Mouse (Mus musculus) spleen, postnatal 36 days (tissue): ENCODE results near the gene Dnaaf3.
A peak's percentile ranks its signal among the peaks of the same experiment; 100 is the strongest.

ENCODE experiments used
- DNase-seq, 2 experiments: peaks; one replicate each; pipeline ENCODE4 v3.0.0; 2022; ENCODE audit warnings: low spot score in 2 of 2, mixed read lengths in 1 of 2

Dnaaf3 gene

GRCm38 (mm10) chr7:4521231-4522003 lies 10.8 kb downstream of the Dnaaf3 start:
- no peak for DNase-seq

GRCm38 (mm10) chr7:4518487-4518886 lies 13.8 kb downstream of the Dnaaf3 start:
- no peak for DNase-seq

- no peak for DNase-seq
Observed at GRCm38 (mm10) chr7:4516332-4517050, 15.8 kb downstream of the Dnaaf3 start, which contains the start of gene Tnnt1. Tnnt1 (minus strand) TSS chr7:4516382.

GRCm38 (mm10) chr7:4515853-4516252 lies 16.4 kb downstream of the Dnaaf3 start:
- DNase-seq: no peak

GRCm38 (mm10) chr7:4513829-4514712 lies 18.2 kb downstream of the Dnaaf3 start:
- no peak for DNase-seq

- DNase-seq: peak in 1 of 2 experiments; percentile 15
Observed at GRCm38 (mm10) chr7:4513236-4513635, 19.0 kb downstream of the Dnaaf3 start.

GRCm38 (mm10) chr7:4511489-4512224 lies 20.6 kb downstream of the Dnaaf3 start:
- no peak for DNase-seq

GRCm38 (mm10) chr7:4509863-4510608 lies 22.2 kb downstream of the Dnaaf3 start:
- peak; percentile 66 to 71 for DNase-seq

GRCm38 (mm10) chr7:4508739-4509116 lies 23.5 kb downstream of the Dnaaf3 start:
- no peak for DNase-seq

GRCm38 (mm10) chr7:4508062-4508738 lies 24.1 kb downstream of the Dnaaf3 start:
- no peak for DNase-seq

GRCm38 (mm10) chr7:4507220-4507619 lies 25.0 kb downstream of the Dnaaf3 start:
- DNase-seq: no peak

GRCm38 (mm10) chr7:4504646-4505435 lies 27.4 kb downstream of the Dnaaf3 start:
- DNase-seq: peak; percentile 30 to 31

GRCm38 (mm10) chr7:4503858-4504257 lies 28.4 kb downstream of the Dnaaf3 start:
- no peak for DNase-seq

- no peak for DNase-seq
Observed at GRCm38 (mm10) chr7:4503100-4503499, 29.2 kb downstream of the Dnaaf3 start.

- DNase-seq: peak; percentile 42 to 56
Observed at GRCm38 (mm10) chr7:4502421-4503090, 29.7 kb downstream of the Dnaaf3 start.

- DNase-seq: peak; percentile 93 to 94
Observed at GRCm38 (mm10) chr7:4501558-4502397, 30.5 kb downstream of the Dnaaf3 start, which contains the start of gene Ppp1r12c. Ppp1r12c (minus strand) TSS chr7:4501680.

GRCm38 (mm10) chr7:4500892-4501471 lies 31.3 kb downstream of the Dnaaf3 start:
- DNase-seq: peak; percentile 36 to 46
